Mouse (Mus musculus) lung, adult 2 months (tissue): Measurements from ENCODE around the gene Ccp110.

Experiments used
- CTCF ChIP-seq: fragments of 200-500 bp; IDR thresholded peaks from 2 replicates; pipeline ENCODE4 v1.5.1; 2011; ENCODE audit warnings: mild to moderate bottlenecking, low read length, control low read depth; ENCODE audit not compliant: insufficient read depth
- POLR2A ChIP-seq: fragments of 200-500 bp; IDR thresholded peaks from 2 replicates; pipeline ENCODE4 v1.6.1; 2011; ENCODE audit warnings: low read depth, mild to moderate bottlenecking, control low read depth, low read length, borderline replicate concordance; ENCODE audit errors: extremely low read depth

GRCm38 (mm10) chr7:118691287-118691686 lies 21.1 kb upstream of the Ccp110 start:
- TF ChIP-seq POLR2A = no peak
- no peak for TF ChIP-seq CTCF
